Mouse (Mus musculus) testis, adult 2 months (tissue): ENCODE measurements around the gene Rab9.

Source experiments
- CTCF ChIP-seq: fragments of 200-500 bp; IDR thresholded peaks from 2 replicates; pipeline ENCODE4 v1.5.1; 2012; ENCODE audit warnings: low read depth, mild to moderate bottlenecking, inconsistent platforms, low read length, moderate library complexity; ENCODE audit not compliant: control insufficient read depth, insufficient read depth, insufficient replicate concordance
- POLR2A ChIP-seq: fragments of 200-500 bp; IDR thresholded peaks from 2 replicates; pipeline ENCODE4 v1.6.1; 2012; ENCODE audit warnings: low read depth, mild to moderate bottlenecking, inconsistent platforms, low read length, moderate library complexity; ENCODE audit not compliant: control insufficient read depth

DNA sequence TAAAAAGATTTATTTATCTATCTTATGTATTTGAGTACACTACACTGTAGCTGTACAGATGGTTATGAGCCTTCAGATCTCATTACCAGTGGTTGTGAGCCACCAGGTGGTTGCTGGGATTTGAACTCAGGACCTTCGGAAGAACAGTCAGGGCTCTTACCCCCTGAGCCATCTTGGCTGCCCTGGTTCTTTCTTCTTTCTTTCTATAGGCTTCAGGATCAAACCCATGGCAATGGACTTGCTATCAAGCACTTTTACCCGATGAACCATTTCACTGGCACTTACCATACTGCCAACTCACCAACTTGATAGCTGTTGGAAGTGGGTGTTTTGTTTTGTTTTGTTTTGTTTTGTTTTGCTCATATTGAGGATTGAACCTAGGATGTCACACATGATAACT is 15.4 kb upstream of the Rab9 start:
- TF ChIP-seq CTCF (no peak), POLR2A (no peak)
